Mouse (Mus musculus) forebrain, embryonic 10.5 days (tissue): ENCODE results near the gene Lgr6. TPM values are rescaled to one million over a fixed set of nuclear protein-coding genes. Genes with fewer than 3 reads are reported as not detected.

ENCODE experiments used
- DNase-seq: peaks from one replicate; pipeline ENCODE4 v3.0.0-alpha.2; 2017; ENCODE audit warnings: low spot score; ENCODE audit errors: extremely low spot score
- H3K27ac ChIP-seq: fragments of 300-500 bp; sonication (generic); 2 replicates; pipeline ENCODE4 v1.5.1; 2016; ENCODE audit warnings: mild to moderate bottlenecking
- H3K27me3 ChIP-seq: fragments of 300-500 bp; sonication (generic); 2 replicates; pipeline ENCODE4 v1.6.1; 2016; ENCODE audit warnings: mild to moderate bottlenecking; ENCODE audit not compliant: poor library complexity, severe bottlenecking
- H3K36me3 ChIP-seq: fragments of 300-500 bp; sonication (generic); replicated peaks from 2 replicates; pipeline ENCODE4 v1.6.1; 2016; ENCODE audit warnings: mild to moderate bottlenecking, moderate library complexity
- H3K4me1 ChIP-seq: fragments of 300-500 bp; sonication (generic); 2 replicates; pipeline ENCODE4 v1.6.1; 2016
- H3K4me3 ChIP-seq: fragments of 300-500 bp; sonication (generic); 2 replicates; pipeline ENCODE4 v1.5.1; 2016; ENCODE audit warnings: mild to moderate bottlenecking, moderate library complexity
- H3K9me3 ChIP-seq: fragments of 300-500 bp; sonication (generic); 2 replicates; pipeline ENCODE4 v1.6.1; 2016; ENCODE audit warnings: mild to moderate bottlenecking, moderate library complexity
- WGBS: fragments of 180-500 bp; shearing (Covaris S2); methylation state at CpG from one replicate; pipeline ENCODE4 v1.1.7; 2016; 5-methylcytosine and 5-hydroxymethylcytosine counted together
- polyA plus RNA-seq: library from polyadenylated mRNA; unstranded; fragments of >200 nt; fragmentation: Nextera tagmentation; extraction: Ambion mirVana; gene quantifications from 2 replicates; pipeline ENCODE4 v1.2.1, GENCODE M21; 2016

The Lgr6 gene
- polyA plus RNA-seq, 1 experiment from 2014 or later: 0.14 TPM

- 92% methylated on average over 8 of the region's 8 CpGs for WGBS
- Histone ChIP-seq H3K36me3 (no peaks in the 10 kb centered on the region), H3K9me3 (no peaks in the 10 kb centered on the region), H3K4me3 (no peak overlapping the region), H3K4me1 (peaks cover 19% of the 10 kb centered on the region), H3K27ac (no peak overlapping the region), H3K27me3 (no peaks in the 10 kb centered on the region)
- DNase-seq: no peak
These were observed 30.2 kb upstream of the Lgr6 start for GRCm38 (mm10) chr1:135135111-135135787.

GRCm38 (mm10) chr1:135133678-135134435 is 28.8 kb upstream of the Lgr6 start:
- Histone ChIP-seq H3K27ac (no peak overlapping the region), H3K4me3 (no peak overlapping the region), H3K36me3 (no peaks in the 10 kb centered on the region), H3K27me3 (peaks cover 13% of the 10 kb centered on the region), H3K4me1 (peaks cover 31% of the 10 kb centered on the region), H3K9me3 (no peaks in the 10 kb centered on the region)
- DNase-seq: no peak
- 84% methylated on average over 10 of the region's 10 CpGs for WGBS

- DNase-seq: no peak
- H3K27me3 ChIP-seq: peaks cover 22% of the 10 kb centered on the region
- WGBS: 85% methylated on average over 9 of the region's 9 CpGs
- H3K36me3 ChIP-seq: no peaks in the 10 kb centered on the region
- peaks cover 40% of the 10 kb centered on the region for H3K4me1 ChIP-seq
- 0 out of 2 replicates have a peak overlapping the region, but pooled peaks have one; percentile 3 for H3K27ac ChIP-seq
- H3K4me3 ChIP-seq: no peak overlapping the region
- H3K9me3 ChIP-seq: no peaks in the 10 kb centered on the region
These were observed 27.9 kb upstream of the Lgr6 start for GRCm38 (mm10) chr1:135132893-135133369.

GRCm38 (mm10) chr1:135132473-135132872 is 27.4 kb upstream of the Lgr6 start, which contains the start of gene Ptpn7:
Ptpn7 (plus strand) TSS chr1:135132700.
- 51% methylated on average over 10 of the region's 10 CpGs for WGBS
- peaks cover 26% of the 10 kb centered on the region for H3K27me3 ChIP-seq
- no peaks in the 10 kb centered on the region for H3K9me3 ChIP-seq
- H3K36me3 ChIP-seq: no peaks in the 10 kb centered on the region
- peak within 1 kb of the TSS; percentile 54 for H3K27ac ChIP-seq
- no peak for DNase-seq
- peaks cover 43% of the 10 kb centered on the region for H3K4me1 ChIP-seq
- no peak within 1 kb of the TSS for H3K4me3 ChIP-seq

GRCm38 (mm10) chr1:135131560-135131959 is 26.5 kb upstream of the Lgr6 start:
- Histone ChIP-seq H3K36me3 (no peaks in the 10 kb centered on the region), H3K4me1 (peaks cover 50% of the 10 kb centered on the region), H3K9me3 (no peaks in the 10 kb centered on the region), H3K27me3 (peaks cover 26% of the 10 kb centered on the region), H3K4me3 (no peak overlapping the region), H3K27ac (peak overlapping the region; percentile 54)
- 72% methylated on average over 8 of the region's 8 CpGs for WGBS
- DNase-seq: no peak

- no peak for DNase-seq
- H3K27ac ChIP-seq: peak overlapping the region; percentile 54
- H3K4me3 ChIP-seq: no peak overlapping the region
- no peaks in the 10 kb centered on the region for H3K9me3 ChIP-seq
- 49% methylated on average over 6 of the region's 6 CpGs for WGBS
- H3K4me1 ChIP-seq: peaks cover 55% of the 10 kb centered on the region
- H3K36me3 ChIP-seq: no peaks in the 10 kb centered on the region
- H3K27me3 ChIP-seq: peaks cover 26% of the 10 kb centered on the region
These were observed 26.0 kb upstream of the Lgr6 start for GRCm38 (mm10) chr1:135131034-135131433.

- 75% methylated on average over 2 of the region's 2 CpGs for WGBS
- Histone ChIP-seq H3K36me3 (no peaks in the 10 kb centered on the region), H3K27ac (no peak overlapping the region), H3K4me3 (no peak overlapping the region), H3K4me1 (peaks cover 59% of the 10 kb centered on the region), H3K9me3 (no peaks in the 10 kb centered on the region), H3K27me3 (peaks cover 26% of the 10 kb centered on the region)
- DNase-seq: no peak
These were observed 25.4 kb upstream of the Lgr6 start for GRCm38 (mm10) chr1:135130376-135131018.

- Histone ChIP-seq H3K9me3 (no peaks in the 10 kb centered on the region), H3K36me3 (no peaks in the 10 kb centered on the region), H3K27ac (peak overlapping the region; percentile 33; the same call in 1 of the 2 replicates), H3K4me1 (peaks cover 59% of the 10 kb centered on the region), H3K27me3 (peaks cover 26% of the 10 kb centered on the region), H3K4me3 (no peak overlapping the region)
- no peak for DNase-seq
- 61% methylated on average over 9 of the region's 9 CpGs for WGBS
These were observed 24.6 kb upstream of the Lgr6 start for GRCm38 (mm10) chr1:135129543-135130183.

GRCm38 (mm10) chr1:135128986-135129385 is 23.9 kb upstream of the Lgr6 start:
- H3K36me3 ChIP-seq: no peaks in the 10 kb centered on the region
- 28% methylated on average over 9 of the region's 9 CpGs for WGBS
- no peak for DNase-seq
- H3K4me1 ChIP-seq: peaks cover 59% of the 10 kb centered on the region
- no peaks in the 10 kb centered on the region for H3K9me3 ChIP-seq
- H3K27ac ChIP-seq: no peak overlapping the region
- peaks cover 30% of the 10 kb centered on the region for H3K27me3 ChIP-seq
- no peak overlapping the region for H3K4me3 ChIP-seq

GRCm38 (mm10) chr1:135128011-135128441 is 22.9 kb upstream of the Lgr6 start:
- H3K4me1 ChIP-seq: peaks cover 59% of the 10 kb centered on the region
- DNase-seq: no peak
- H3K27me3 ChIP-seq: peaks cover 31% of the 10 kb centered on the region
- no peak overlapping the region for H3K4me3 ChIP-seq
- H3K36me3 ChIP-seq: no peaks in the 10 kb centered on the region
- no peaks in the 10 kb centered on the region for H3K9me3 ChIP-seq
- 47% methylated on average over 6 of the region's 6 CpGs for WGBS
- no peak overlapping the region; the same call in 1 of the 2 replicates for H3K27ac ChIP-seq

GRCm38 (mm10) chr1:135126443-135127027 is 21.5 kb upstream of the Lgr6 start:
- Histone ChIP-seq H3K4me3 (no peak overlapping the region), H3K4me1 (peaks cover 49% of the 10 kb centered on the region), H3K27me3 (peaks cover 31% of the 10 kb centered on the region), H3K36me3 (no peaks in the 10 kb centered on the region), H3K27ac (peak overlapping the region; percentile 66), H3K9me3 (no peaks in the 10 kb centered on the region)
- no peak for DNase-seq
- 74% methylated on average over 4 of the region's 4 CpGs for WGBS

GRCm38 (mm10) chr1:135125990-135126389 is 20.9 kb upstream of the Lgr6 start:
- no peak overlapping the region for H3K4me3 ChIP-seq
- H3K9me3 ChIP-seq: no peaks in the 10 kb centered on the region
- H3K27me3 ChIP-seq: peaks cover 31% of the 10 kb centered on the region
- H3K36me3 ChIP-seq: no peaks in the 10 kb centered on the region
- WGBS: 79% methylated on average over 8 of the region's 8 CpGs
- DNase-seq: no peak
- H3K27ac ChIP-seq: peak overlapping the region; percentile 66
- peaks cover 44% of the 10 kb centered on the region for H3K4me1 ChIP-seq
